Mouse (Mus musculus) ES-Bruce4 (cell line): ENCODE results near the gene Elmo3.

Source experiments
- CTCF ChIP-seq: IDR thresholded peaks from one replicate; pipeline ENCODE4 v1.8.1; 2011; ENCODE audit warnings: low read depth, low read length
- POLR2A ChIP-seq: IDR thresholded peaks from one replicate; pipeline ENCODE4 v1.8.1; 2011; ENCODE audit warnings: low read length; ENCODE audit not compliant: insufficient read depth

- TF ChIP-seq CTCF (no peak), POLR2A (no peak)
Observed at GRCm38 (mm10) chr8:105354549-105354948, 49.1 kb downstream of the Elmo3 start.
